Mouse (Mus musculus): ENCODE results near the gene Dnajc7. TPM values are rescaled to one million over a fixed set of nuclear protein-coding genes. Genes with fewer than 3 reads are reported as not detected.

Gene Dnajc7
- polyA plus RNA-seq, 1 experiment from 2014 or later = 326 TPM

DNA sequence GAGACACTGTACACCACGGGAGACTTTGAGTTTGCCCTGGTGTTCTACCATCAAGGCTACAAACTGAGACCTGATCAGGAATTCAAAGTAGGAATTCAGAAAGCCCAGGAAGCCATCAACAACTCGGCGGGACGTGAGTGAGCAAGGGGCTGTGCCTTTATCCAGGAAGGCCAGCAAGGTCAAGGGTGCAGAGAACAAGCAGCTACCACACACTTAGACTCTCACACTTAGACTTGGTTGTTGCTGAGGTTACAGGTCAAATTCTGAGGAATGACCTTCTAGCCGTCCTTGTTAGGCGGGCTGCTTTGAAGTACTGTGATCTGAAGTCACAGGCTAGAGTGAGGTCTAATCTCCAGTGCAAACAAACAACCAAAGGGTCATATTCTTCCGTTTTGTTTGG lies 60.5 kb downstream of the Dnajc7 start:
- Histone ChIP-seq H3K4me2 (no peak overlapping the region), H3K36me3 (replicated peaks) (no peaks in the 10 kb centered on the region), H3K27me3 (replicated peaks) (no peaks in the 10 kb centered on the region), H3K9ac (no peak overlapping the region), H3K4me1 (no peaks in the 10 kb centered on the region), H3K9me3 (no peaks in the 10 kb centered on the region), H3K4me3 (no peak overlapping the region), H3K27ac (no peak overlapping the region)
- no peak for ATAC-seq (replicated peaks)
- WGBS = 39% methylated on average over 7 of the region's 7 CpGs

DNA sequence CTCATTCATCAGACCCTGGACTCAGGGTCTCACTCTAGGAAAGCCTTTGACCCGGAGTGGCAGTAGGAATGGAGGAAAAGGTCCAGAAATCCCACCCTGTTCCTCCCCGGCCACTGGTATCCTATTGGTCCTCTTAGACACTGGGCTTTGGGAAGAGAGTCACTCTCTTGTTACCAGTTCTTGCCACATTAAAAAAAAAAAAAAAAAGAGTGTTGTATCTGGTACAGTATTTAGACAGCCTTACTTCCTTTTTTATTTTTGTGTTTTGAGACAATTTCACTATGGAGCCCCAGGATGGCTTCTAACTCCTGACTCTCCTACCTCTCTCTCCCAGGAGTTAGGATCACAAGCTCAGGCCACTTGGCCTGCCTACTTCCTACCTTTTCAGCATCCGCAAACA lies 62.4 kb downstream of the Dnajc7 start:
- H3K9me3 ChIP-seq = no peaks in the 10 kb centered on the region
- ATAC-seq (replicated peaks) = no peak
- WGBS = 81% methylated on average over 3 of the region's 3 CpGs

GRCm38 (mm10) chr11:100555583-100555982 lies 64.4 kb downstream of the Dnajc7 start:
- no peaks in the 10 kb centered on the region for H3K4me1 ChIP-seq
- no peaks in the 10 kb centered on the region for H3K27me3 ChIP-seq (replicated peaks)
- no peak for ATAC-seq (replicated peaks)
- peak overlapping the region; percentile 16; the same call in 1 of the 2 replicates for H3K9ac ChIP-seq
- peak overlapping the region; percentile 33 for H3K4me2 ChIP-seq
- no peak overlapping the region for H3K4me3 ChIP-seq
- WGBS = 22% methylated on average over 11 of the region's 11 CpGs
- H3K36me3 ChIP-seq (replicated peaks) = no peaks in the 10 kb centered on the region
- H3K27ac ChIP-seq = no peak overlapping the region
- no peaks in the 10 kb centered on the region for H3K9me3 ChIP-seq

More for the DNA sequence above, 62.4 kb downstream of the Dnajc7 start:
- no peak overlapping the region for H3K4me2 ChIP-seq
- no peaks in the 10 kb centered on the region for H3K4me1 ChIP-seq
- no peak overlapping the region for H3K4me3 ChIP-seq
- no peaks in the 10 kb centered on the region for H3K36me3 ChIP-seq (replicated peaks)
- no peak overlapping the region for H3K27ac ChIP-seq
- H3K9ac ChIP-seq = no peak overlapping the region
- no peaks in the 10 kb centered on the region for H3K27me3 ChIP-seq (replicated peaks)

- Histone ChIP-seq H3K4me2 (no peak overlapping the region), H3K36me3 (replicated peaks) (no peaks in the 10 kb centered on the region), H3K27ac (no peak overlapping the region), H3K4me3 (no peak overlapping the region), H3K9me3 (no peaks in the 10 kb centered on the region), H3K4me1 (no peaks in the 10 kb centered on the region), H3K27me3 (replicated peaks) (0 out of 2 replicates have a peak, but pooled peaks cover 2% of the 10 kb centered on the region), H3K9ac (no peak overlapping the region)
- ATAC-seq (replicated peaks) = no peak
- 87% methylated on average over 4 of the region's 4 CpGs for WGBS
Measured at GRCm38 (mm10) chr11:100552842-100553241, 67.1 kb downstream of the Dnajc7 start.

DNA sequence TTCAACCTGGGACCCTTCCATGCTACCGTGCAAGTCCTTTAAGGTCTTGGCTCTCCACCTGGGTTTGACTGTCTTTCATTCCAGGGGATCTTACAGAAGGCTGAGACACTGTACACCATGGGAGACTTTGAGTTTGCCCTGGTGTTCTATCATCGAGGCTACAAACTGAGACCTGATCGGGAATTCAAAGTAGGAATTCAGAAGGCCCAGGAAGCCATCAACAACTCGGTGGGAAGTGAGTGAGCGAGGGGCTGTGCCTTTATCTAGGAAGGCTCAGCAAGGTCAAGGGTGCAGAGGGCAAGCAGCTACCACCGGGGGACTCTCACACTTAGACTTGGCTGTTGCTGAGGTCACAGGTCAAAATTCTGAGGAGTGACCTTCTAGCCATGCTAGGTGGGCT lies 69.9 kb downstream of the Dnajc7 start:
- ATAC-seq (replicated peaks) = no peak
- no peaks in the 10 kb centered on the region for H3K36me3 ChIP-seq (replicated peaks)
- 77% methylated on average over 6 of the region's 6 CpGs for WGBS
- H3K27me3 ChIP-seq (replicated peaks) = 0 out of 2 replicates have a peak, but pooled peaks cover 3% of the 10 kb centered on the region
- H3K27ac ChIP-seq = no peak overlapping the region
- no peak overlapping the region for H3K9ac ChIP-seq
- no peaks in the 10 kb centered on the region for H3K9me3 ChIP-seq
- H3K4me2 ChIP-seq = no peak overlapping the region
- H3K4me1 ChIP-seq = peaks cover 11% of the 10 kb centered on the region
- H3K4me3 ChIP-seq = no peak overlapping the region

GRCm38 (mm10) chr11:100549466-100549865 lies 70.5 kb downstream of the Dnajc7 start:
- 82% methylated on average over 8 of the region's 8 CpGs for WGBS
- no peak for ATAC-seq (replicated peaks)
- Histone ChIP-seq H3K27me3 (replicated peaks) (0 out of 2 replicates have a peak, but pooled peaks cover 3% of the 10 kb centered on the region), H3K9ac (no peak overlapping the region), H3K4me3 (no peak overlapping the region), H3K9me3 (no peaks in the 10 kb centered on the region), H3K36me3 (replicated peaks) (no peaks in the 10 kb centered on the region), H3K27ac (no peak overlapping the region), H3K4me1 (peaks cover 18% of the 10 kb centered on the region), H3K4me2 (no peak overlapping the region)

GRCm38 (mm10) chr11:100548141-100548540 lies 71.8 kb downstream of the Dnajc7 start:
- H3K4me2 ChIP-seq = no peak overlapping the region
- 88% methylated on average over 6 of the region's 6 CpGs for WGBS
- ATAC-seq (replicated peaks) = no peak

GRCm38 (mm10) chr11:100546955-100547354 lies 73.0 kb downstream of the Dnajc7 start:
- Histone ChIP-seq H3K4me3 (no peak overlapping the region), H3K27me3 (replicated peaks) (0 out of 2 replicates have a peak, but pooled peaks cover 3% of the 10 kb centered on the region), H3K9ac (no peak overlapping the region), H3K4me2 (no peak overlapping the region), H3K27ac (no peak overlapping the region), H3K9me3 (no peaks in the 10 kb centered on the region), H3K4me1 (peaks cover 18% of the 10 kb centered on the region), H3K36me3 (replicated peaks) (no peaks in the 10 kb centered on the region)
- WGBS = 87% methylated on average over 6 of the region's 6 CpGs
- no peak for ATAC-seq (replicated peaks)

More at GRCm38 (mm10) chr11:100548141-100548540, 71.8 kb downstream of the Dnajc7 start:
- H3K36me3 ChIP-seq (replicated peaks) = no peaks in the 10 kb centered on the region
- H3K27me3 ChIP-seq (replicated peaks) = 0 out of 2 replicates have a peak, but pooled peaks cover 3% of the 10 kb centered on the region
- H3K4me1 ChIP-seq = peaks cover 18% of the 10 kb centered on the region
- no peak overlapping the region for H3K9ac ChIP-seq
- H3K27ac ChIP-seq = no peak overlapping the region
- H3K9me3 ChIP-seq = no peaks in the 10 kb centered on the region
- no peak overlapping the region for H3K4me3 ChIP-seq

DNA sequence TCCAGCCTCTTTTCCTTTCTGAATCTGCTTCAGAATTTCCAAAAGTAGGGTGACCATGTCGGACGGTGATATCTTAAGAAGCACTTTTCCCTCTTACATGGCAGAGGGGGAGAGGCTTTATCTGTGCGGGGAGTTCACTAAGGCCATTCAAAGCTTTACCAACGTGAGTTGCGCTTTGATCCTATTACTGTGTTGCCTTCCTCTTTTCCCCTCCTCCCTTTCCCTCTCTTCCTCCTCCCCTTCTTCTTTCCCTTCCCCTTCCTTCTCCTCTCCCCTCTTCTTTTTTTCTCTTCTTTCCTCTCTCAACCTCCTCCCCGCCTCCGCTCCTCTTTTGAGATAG lies 74.3 kb downstream of the Dnajc7 start:
- Histone ChIP-seq H3K27ac (peak overlapping the region; percentile 81), H3K4me3 (peak overlapping the region; percentile 48), H3K27me3 (replicated peaks) (0 out of 2 replicates have a peak, but pooled peaks cover 3% of the 10 kb centered on the region), H3K9ac (peak overlapping the region; percentile 54), H3K4me1 (peaks cover 18% of the 10 kb centered on the region), H3K4me2 (peak overlapping the region; percentile 82), H3K9me3 (no peaks in the 10 kb centered on the region), H3K36me3 (replicated peaks) (no peaks in the 10 kb centered on the region)
- ATAC-seq (replicated peaks) = no peak
- 27% methylated on average over 7 of the region's 7 CpGs for WGBS

DNA sequence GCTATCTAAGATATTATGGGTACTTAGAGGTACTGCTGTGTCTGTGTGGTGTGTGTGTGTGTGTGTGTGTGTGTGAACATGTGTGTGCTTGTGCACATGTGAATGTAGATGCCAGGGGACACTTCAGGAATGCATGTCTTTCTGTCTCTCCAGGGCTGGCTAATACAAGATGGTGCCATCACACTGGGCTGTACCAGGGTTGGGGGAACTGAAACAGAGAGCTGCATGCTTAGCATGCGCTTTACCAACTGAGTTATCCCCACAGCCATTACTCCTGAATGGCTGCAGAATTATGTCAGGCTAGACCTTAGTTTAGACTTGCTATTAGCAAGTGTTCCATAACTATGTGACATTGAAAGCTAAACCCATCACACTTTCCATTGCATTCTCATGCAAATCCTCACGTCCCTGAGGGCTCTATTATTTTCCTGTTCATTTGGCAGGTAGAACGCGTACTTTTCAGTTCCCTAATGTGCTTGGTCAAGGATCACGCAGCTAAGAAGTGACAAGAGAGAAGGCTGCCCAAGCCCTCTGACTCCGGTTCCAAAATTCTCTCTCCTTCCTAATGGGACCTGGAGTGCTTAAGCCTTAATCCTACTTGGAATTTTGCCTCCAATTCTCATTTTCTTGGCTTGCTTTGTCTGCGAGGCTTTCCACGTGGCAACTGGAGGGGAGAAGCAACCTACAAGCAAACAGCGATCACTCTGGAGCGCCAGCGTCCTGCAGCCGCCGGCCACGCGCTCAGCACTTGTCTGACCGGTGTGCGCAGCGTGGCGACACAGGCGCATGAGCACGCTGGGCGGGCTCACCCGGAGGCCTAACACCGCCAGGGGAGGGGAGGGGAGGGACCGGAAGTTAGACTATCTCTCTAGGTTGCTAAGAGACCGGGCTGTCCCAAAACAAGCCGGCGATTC lies 74.9 kb downstream of the Dnajc7 start, which contains the start of gene Ttc25:
Ttc25 (plus strand) TSS at position 776 of the 914 bp plus-strand sequence.
- H3K9me3 ChIP-seq = no peaks in the 10 kb centered on the region
- H3K4me2 ChIP-seq = peak within 1 kb of the TSS; percentile 82
- no peaks in the 10 kb centered on the region for H3K36me3 ChIP-seq (replicated peaks)
- 0 out of 2 replicates have a peak, but pooled peaks cover 3% of the 10 kb centered on the region for H3K27me3 ChIP-seq (replicated peaks)
- H3K27ac ChIP-seq = peak within 1 kb of the TSS; percentile 81
- peak within 1 kb of the TSS; percentile 48 for H3K4me3 ChIP-seq
- H3K4me1 ChIP-seq = peaks cover 18% of the 10 kb centered on the region
- 3% methylated on average over 28 of the region's 28 CpGs for WGBS
- peak within 1 kb of the TSS; percentile 54 for H3K9ac ChIP-seq
- peak; percentile 98 for ATAC-seq (replicated peaks)

DNA sequence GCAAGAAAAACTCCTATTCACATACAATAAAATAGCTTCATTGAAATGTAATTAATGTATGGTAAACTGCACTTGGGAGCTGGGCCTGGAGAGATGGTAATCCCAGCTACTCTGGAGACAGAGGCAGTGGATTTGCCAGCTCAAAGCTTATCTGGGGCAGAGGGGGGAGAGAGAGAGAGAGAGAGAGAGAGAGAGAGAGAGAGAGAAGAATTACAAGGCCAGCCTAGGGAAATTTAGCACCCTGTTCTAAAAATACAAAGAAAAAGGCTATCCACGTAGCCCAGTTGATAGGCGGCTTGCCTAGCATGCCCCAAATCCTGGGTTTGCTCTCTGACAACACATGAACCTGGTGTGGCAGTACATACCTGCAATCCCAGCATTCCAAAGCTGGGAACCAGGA lies 78.4 kb downstream of the Dnajc7 start:
- no peak overlapping the region for H3K9ac ChIP-seq
- ATAC-seq (replicated peaks) = no peak
- peaks cover 18% of the 10 kb centered on the region for H3K4me1 ChIP-seq
- no peak overlapping the region for H3K4me2 ChIP-seq
- no peaks in the 10 kb centered on the region for H3K9me3 ChIP-seq
- H3K4me3 ChIP-seq = no peak overlapping the region
- H3K27me3 ChIP-seq (replicated peaks) = no peaks in the 10 kb centered on the region
- 88% methylated on average over 2 of the region's 2 CpGs for WGBS
- H3K27ac ChIP-seq = no peak overlapping the region
- no peaks in the 10 kb centered on the region for H3K36me3 ChIP-seq (replicated peaks)

GRCm38 (mm10) chr11:100540966-100541365 lies 79.0 kb downstream of the Dnajc7 start:
- no peak overlapping the region for H3K9ac ChIP-seq
- no peak for ATAC-seq (replicated peaks)
- no peaks in the 10 kb centered on the region for H3K36me3 ChIP-seq (replicated peaks)
- 60% methylated on average over 6 of the region's 6 CpGs for WGBS
- no peaks in the 10 kb centered on the region for H3K9me3 ChIP-seq
- no peaks in the 10 kb centered on the region for H3K27me3 ChIP-seq (replicated peaks)
- no peak overlapping the region for H3K4me3 ChIP-seq
- H3K27ac ChIP-seq = no peak overlapping the region
- H3K4me1 ChIP-seq = peaks cover 14% of the 10 kb centered on the region
- H3K4me2 ChIP-seq = no peak overlapping the region

DNA sequence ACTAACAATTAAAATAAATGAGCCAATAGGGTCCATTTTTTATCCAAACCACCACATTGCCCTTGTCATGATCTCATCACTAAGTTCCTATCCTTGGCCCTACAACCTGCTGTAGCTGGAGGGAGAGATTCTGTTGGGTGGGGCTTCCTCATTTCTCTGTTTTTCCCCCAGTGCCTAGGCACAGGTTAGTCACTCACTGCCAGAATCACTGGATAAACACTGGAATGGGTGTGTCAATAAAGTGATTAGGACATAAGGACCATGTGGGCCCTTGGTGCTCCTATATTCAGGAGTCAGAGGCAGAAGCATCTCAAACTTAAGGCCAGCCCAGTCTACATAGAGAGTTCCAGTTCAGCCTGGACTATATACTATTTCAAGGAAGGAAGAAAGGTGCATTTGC lies 83.5 kb downstream of the Dnajc7 start:
- no peak overlapping the region for H3K27ac ChIP-seq
- no peak overlapping the region for H3K9ac ChIP-seq
- H3K4me2 ChIP-seq = no peak overlapping the region
- ATAC-seq (replicated peaks) = no peak
- H3K4me1 ChIP-seq = no peaks in the 10 kb centered on the region
- H3K9me3 ChIP-seq = no peaks in the 10 kb centered on the region
- H3K4me3 ChIP-seq = no peak overlapping the region
- no peaks in the 10 kb centered on the region for H3K27me3 ChIP-seq (replicated peaks)
- H3K36me3 ChIP-seq (replicated peaks) = no peaks in the 10 kb centered on the region
